Mouse (Mus musculus): ENCODE results near the gene Ltbr. TPM values are rescaled to one million over a fixed set of nuclear protein-coding genes. Genes with fewer than 3 reads are reported as not detected.
A peak's percentile ranks its signal among the peaks of the same experiment; 100 is the strongest.

Ltbr gene
- total and polyA plus RNA-seq, 3 experiments, result not detected

- Histone ChIP-seq H3K27ac (ENCODE audit: insufficient read depth, low read depth) (no peak overlapping the region), H3K9ac (ENCODE audit: insufficient read depth, low read depth) (no peak overlapping the region), H3K36me3 (replicated peaks in 1 of 2; ENCODE audit: control insufficient read depth in 1 of 2, insufficient read depth in 1 of 2, low read length in 1 of 2) (no peaks in the 10 kb centered on the region), H3K27me3 (replicated peaks) (peaks cover 26% of the 10 kb centered on the region), H3K4me1 (ENCODE audit: control insufficient read depth in 1 of 2, insufficient read depth in 2 of 2) (peaks cover 0 to 6% of the 10 kb centered on the region in 2 experiments; a peak in 2 of 4 replicates), H3K79me2 (replicated peaks; ENCODE audit: control insufficient read depth, extremely low read depth, insufficient read depth, poor library complexity, severe bottlenecking) (no peaks in the 10 kb centered on the region), H3K9me3 (replicated peaks; ENCODE audit: low read length) (peaks cover 5% of the 10 kb centered on the region), H3K4me2 (ENCODE audit: insufficient read depth, low read depth, poor library complexity, severe bottlenecking) (no peak overlapping the region), H3K4me3 (replicated peaks in 1 of 3; ENCODE audit: low read depth in 2 of 3, low read length in 2 of 3, poor library complexity in 1 of 3) (no peak overlapping the region)
- dilution Hi-C loops (cut with MboI; ENCODE audit: extremely low pct_ligation_motif_present, extremely low pct_unique_long_range_greater_than_20kb, low sequenced_read_pairs), result no loop called here
- TF ChIP-seq PAX5 (IDR thresholded peaks at IDR 0.05; ENCODE audit: low read length) (no peak), ELF1 (IDR thresholded peaks at IDR 0.05; ENCODE audit: low read depth, low read length) (0 out of 2 replicates have a peak, but pooled peaks have one; percentile 40)
- in situ Hi-C loops (cut with MboI; ENCODE audit: low pct_ligation_motif_present, low pct_unique_long_range_greater_than_20kb, low sequenced_read_pairs), result no loop called here
- peak; percentile 20 for DNase-seq (ENCODE audit: extremely low read depth)
These were observed 34.0 kb downstream of the Ltbr start for GRCm38 (mm10) chr6:125279729-125280128.

DNA sequence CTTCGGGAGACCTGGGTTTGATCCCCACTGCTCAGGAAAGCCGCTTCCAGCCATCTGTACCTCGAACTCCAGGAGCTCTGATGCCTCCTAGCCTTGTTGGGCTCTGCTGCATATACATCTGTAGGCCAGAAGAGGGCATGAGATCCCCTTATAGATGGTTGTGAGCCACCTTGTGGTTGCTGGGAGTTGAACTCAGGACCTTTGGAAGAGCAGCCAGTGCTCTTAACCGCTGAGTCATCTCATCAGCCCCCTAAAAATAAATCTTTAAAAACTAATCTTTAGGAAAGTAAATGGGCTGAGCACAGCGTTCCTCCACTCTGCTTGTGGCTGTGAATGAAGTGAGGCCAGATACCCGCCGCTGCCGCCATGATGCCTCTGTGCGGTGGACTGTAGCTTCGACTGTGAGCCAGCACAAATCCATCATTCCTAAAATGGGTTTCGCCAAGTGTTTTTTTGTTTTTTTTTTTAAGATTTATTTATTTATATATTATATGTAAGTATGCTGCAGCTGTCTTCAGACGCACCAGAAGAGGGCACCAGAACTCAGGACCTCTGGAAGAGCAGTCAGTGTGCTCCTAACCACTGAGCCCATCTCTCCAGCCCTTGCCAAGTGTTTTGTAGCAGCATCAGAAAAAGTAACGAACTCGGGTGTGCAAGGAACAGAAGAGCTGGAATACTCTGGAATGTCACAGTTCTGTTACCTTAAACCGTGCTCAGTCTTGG, 38.7 kb downstream of the Ltbr start:
- no peaks in the 10 kb centered on the region for H3K36me3 ChIP-seq (replicated peaks in 1 of 2; ENCODE audit: control insufficient read depth in 1 of 2, insufficient read depth in 1 of 2, low read length in 1 of 2)
- peaks cover 2 to 18% of the 10 kb centered on the region in 2 experiments; a peak in 2 of 4 replicates for H3K4me1 ChIP-seq (ENCODE audit: control insufficient read depth in 1 of 2, insufficient read depth in 2 of 2)
- H3K4me3 ChIP-seq (replicated peaks in 1 of 3; ENCODE audit: low read depth in 2 of 3, low read length in 2 of 3, poor library complexity in 1 of 3), result no peak overlapping the region
- peak; percentile 39 for DNase-seq (ENCODE audit: extremely low read depth)
- in situ Hi-C loops (cut with MboI; ENCODE audit: low pct_ligation_motif_present, low pct_unique_long_range_greater_than_20kb, low sequenced_read_pairs), result loop anchor here (5.0 kb wide), 2 partner anchors 53 to 118 kb away; no protein-coding TSS in a partner anchor
- H3K4me2 ChIP-seq (ENCODE audit: insufficient read depth, low read depth, poor library complexity, severe bottlenecking), result no peak overlapping the region
- H3K27me3 ChIP-seq (replicated peaks), result peaks cover 31% of the 10 kb centered on the region
- no peak overlapping the region for H3K9ac ChIP-seq (ENCODE audit: insufficient read depth, low read depth)
- no peak overlapping the region for H3K27ac ChIP-seq (ENCODE audit: insufficient read depth, low read depth)
- dilution Hi-C loops (cut with MboI; ENCODE audit: extremely low pct_ligation_motif_present, extremely low pct_unique_long_range_greater_than_20kb, low sequenced_read_pairs), result no loop called here
- no peaks in the 10 kb centered on the region for H3K9me3 ChIP-seq (replicated peaks; ENCODE audit: low read length)
- no peaks in the 10 kb centered on the region for H3K79me2 ChIP-seq (replicated peaks; ENCODE audit: control insufficient read depth, extremely low read depth, insufficient read depth, poor library complexity, severe bottlenecking)
- no peak for TF ChIP-seq ZC3H11A (IDR thresholded peaks at IDR 0.05; ENCODE audit: low read depth, low read length)
- 0 out of 2 replicates have a peak, but pooled peaks have one; percentile 48 for TF ChIP-seq MAFK (IDR thresholded peaks at IDR 0.05; ENCODE audit: insufficient replicate concordance, low read length)
- no peak for TF ChIP-seq NRF1 (IDR thresholded peaks at IDR 0.05; ENCODE audit: low read depth, low read length)
- TF ChIP-seq PAX5 (IDR thresholded peaks at IDR 0.05; ENCODE audit: low read length), result no peak
- TF ChIP-seq IRF4 (IDR thresholded peaks at IDR 0.05; ENCODE audit: low read depth, low read length), result no peak
- TF ChIP-seq KAT2A (IDR thresholded peaks at IDR 0.05; ENCODE audit: insufficient replicate concordance, low read length), result no peak
- no peak for TF ChIP-seq EP300 (IDR thresholded peaks at IDR 0.05; ENCODE audit: low read length)
- no peak for TF ChIP-seq MAZ (IDR thresholded peaks at IDR 0.05; ENCODE audit: low read depth, low read length)
- TF ChIP-seq JUN (IDR thresholded peaks at IDR 0.05; ENCODE audit: insufficient read depth, low read depth, low read length), result no peak
- no peak for TF ChIP-seq UBTF (IDR thresholded peaks at IDR 0.05; ENCODE audit: low read depth, low read length)
- no peak for TF ChIP-seq GABPA (IDR thresholded peaks at IDR 0.05; ENCODE audit: insufficient replicate concordance, low read depth, low read length)
- TF ChIP-seq JUND (conservative IDR thresholded peaks at IDR 0.05; ENCODE audit: low read depth, low read length), result no peak
- peak; percentile 32 for TF ChIP-seq RAD21 (IDR thresholded peaks at IDR 0.05; ENCODE audit: low read depth, low read length)
- TF ChIP-seq ZMIZ1 (IDR thresholded peaks at IDR 0.05; ENCODE audit: low read depth, low read length), result no peak
- TF ChIP-seq E2F4 (IDR thresholded peaks at IDR 0.05; ENCODE audit: insufficient replicate concordance, low read depth, low read length), result no peak
- TF ChIP-seq TBP (conservative IDR thresholded peaks at IDR 0.05; ENCODE audit: low read depth, low read length), result no peak
- TF ChIP-seq NELFE (IDR thresholded peaks at IDR 0.05; ENCODE audit: low read depth, low read length), result no peak
- TF ChIP-seq SIN3A (IDR thresholded peaks at IDR 0.05; ENCODE audit: low read length), result no peak
- no peak for TF ChIP-seq MAX (IDR thresholded peaks at IDR 0.05; ENCODE audit: low read length)
- peak; percentile 54 for TF ChIP-seq SMC3 (IDR thresholded peaks at IDR 0.05; ENCODE audit: low read depth, low read length)
- TF ChIP-seq TCF12 (IDR thresholded peaks at IDR 0.05; ENCODE audit: low read depth, low read length), result no peak
- TF ChIP-seq ETS1 (conservative IDR thresholded peaks at IDR 0.05; ENCODE audit: low read depth, low read length), result no peak
- no peak for TF ChIP-seq CHD2 (IDR thresholded peaks at IDR 0.05; ENCODE audit: low read length)
- TF ChIP-seq CTCF (conservative IDR thresholded peaks at IDR 0.05 in 1 of 2, IDR thresholded peaks at IDR 0.05 in 1 of 2; ENCODE audit: low read depth in 2 of 2, low read length in 2 of 2), result peak; percentile 31 to 89; a peak in 2 of 4 replicates

All from CH12.LX (cell line).